Mouse (Mus musculus) cerebral cortex, adult 2 months (tissue): ENCODE data around the gene Fam155a.

ENCODE experiments used
- WGBS: fragments of 180-500 bp; shearing (Covaris S2); methylation state at CpG from one replicate; pipeline ENCODE4 v1.1.7; 2018; 5-methylcytosine and 5-hydroxymethylcytosine counted together

Fam155a gene

GRCm38 (mm10) chr8:9493557-9494224 lies 277.3 kb downstream of the Fam155a start:
- WGBS: 67% methylated on average over 8 of the region's 8 CpGs

- WGBS: 87% methylated on average over 5 of the region's 5 CpGs
Observed at GRCm38 (mm10) chr8:9482565-9482964, 288.4 kb downstream of the Fam155a start.

GRCm38 (mm10) chr8:9471290-9471689 lies 299.7 kb downstream of the Fam155a start:
- WGBS: 45% methylated on average over 5 of the region's 5 CpGs

GRCm38 (mm10) chr8:9470114-9470513 lies 300.8 kb downstream of the Fam155a start:
- 87% methylated on average over 3 of the region's 3 CpGs for WGBS

GRCm38 (mm10) chr8:9461111-9461510 lies 309.9 kb downstream of the Fam155a start:
- 71% methylated on average over 4 of the region's 4 CpGs for WGBS

- 71% methylated on average over 2 of the region's 2 CpGs for WGBS
Observed at GRCm38 (mm10) chr8:9460707-9461106, 310.3 kb downstream of the Fam155a start.

- WGBS: 92% methylated on average over 11 of the region's 11 CpGs
Observed at GRCm38 (mm10) chr8:9458614-9459013, 312.3 kb downstream of the Fam155a start.

- WGBS: 77% methylated on average over 4 of the region's 4 CpGs
Observed at GRCm38 (mm10) chr8:9455138-9455537, 315.8 kb downstream of the Fam155a start.

- WGBS: 54% methylated on average over 5 of the region's 5 CpGs
Observed at GRCm38 (mm10) chr8:9453742-9454141, 317.2 kb downstream of the Fam155a start.

GRCm38 (mm10) chr8:9451543-9451942 lies 319.4 kb downstream of the Fam155a start:
- 70% methylated on average over 4 of the region's 4 CpGs for WGBS

GRCm38 (mm10) chr8:9448613-9449012 lies 322.3 kb downstream of the Fam155a start:
- 69% methylated on average over 7 of the region's 7 CpGs for WGBS

- 83% methylated on average over 4 of the region's 4 CpGs for WGBS
Observed at GRCm38 (mm10) chr8:9437822-9438221, 333.1 kb downstream of the Fam155a start.

- WGBS: 52% methylated on average over 10 of the region's 10 CpGs
Observed at GRCm38 (mm10) chr8:9435501-9435900, 335.5 kb downstream of the Fam155a start.

GRCm38 (mm10) chr8:9432635-9433372 lies 338.2 kb downstream of the Fam155a start:
- WGBS: 69% methylated on average over 11 of the region's 11 CpGs

GRCm38 (mm10) chr8:9428846-9429245 lies 342.1 kb downstream of the Fam155a start:
- WGBS: 72% methylated on average over 4 of the region's 4 CpGs

GRCm38 (mm10) chr8:9424069-9424468 lies 346.9 kb downstream of the Fam155a start:
- WGBS: 79% methylated on average over 2 of the region's 2 CpGs

GRCm38 (mm10) chr8:9423590-9423989 lies 347.4 kb downstream of the Fam155a start:
- WGBS: 32% methylated on average over 5 of the region's 5 CpGs

- 73% methylated on average over 2 of the region's 2 CpGs for WGBS
Observed at GRCm38 (mm10) chr8:9423184-9423583, 347.8 kb downstream of the Fam155a start.

- 51% methylated on average over 10 of the region's 10 CpGs for WGBS
Observed at GRCm38 (mm10) chr8:9418856-9419800, 351.8 kb downstream of the Fam155a start.

GRCm38 (mm10) chr8:9416189-9416588 lies 354.8 kb downstream of the Fam155a start:
- 80% methylated on average over 9 of the region's 9 CpGs for WGBS

- WGBS: 74% methylated on average over 5 of the region's 5 CpGs
Observed at GRCm38 (mm10) chr8:9408480-9408879, 362.5 kb downstream of the Fam155a start.

- 90% methylated on average over 6 of the region's 6 CpGs for WGBS
Observed at GRCm38 (mm10) chr8:9406204-9406603, 364.8 kb downstream of the Fam155a start.
